Mouse (Mus musculus): ENCODE measurements around the gene Wrap53.

- no peak for TF ChIP-seq CTCF (IDR thresholded peaks at IDR 0.05; ENCODE audit: borderline replicate concordance, insufficient read depth, low read depth, low read length)
- no peak for TF ChIP-seq POLR2A (IDR thresholded peaks at IDR 0.05; ENCODE audit: borderline replicate concordance, insufficient read depth, low read length)
These were observed 42.4 kb upstream of the Wrap53 start for GRCm38 (mm10) chr11:69622406-69622805.
